ENCODE assay signal across 9 mouse cellular contexts in the genomic region with DNA sequence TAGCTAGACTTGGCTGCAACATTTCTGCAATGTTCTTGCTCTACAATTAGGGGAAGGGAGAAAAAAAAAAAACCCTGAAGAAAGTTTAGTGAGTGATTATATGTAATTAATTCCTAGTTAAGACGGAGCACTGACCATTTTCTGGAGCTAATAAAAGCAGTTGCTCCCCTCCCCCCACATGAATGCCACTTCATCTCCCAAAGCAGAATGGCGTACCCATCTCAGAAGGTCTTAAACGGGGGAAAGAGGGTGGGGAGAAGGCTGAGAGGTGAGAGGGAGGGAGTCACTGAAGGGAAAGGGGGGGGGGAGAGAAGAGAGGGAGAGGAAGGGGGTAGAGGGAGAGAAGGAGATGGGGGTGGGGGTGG. TPM values are rescaled to one million over a fixed set of nuclear protein-coding genes. Genes with fewer than 3 reads are reported as not detected.
DNase-seq lines count a peak whose midpoint lies in the region; ATAC-seq and TF ChIP-seq lines count a peak whose summit lies in the region.
"Had no signal": no experiment of that assay in that cellular context is flagged by ENCODE, and none has a peak within 500 bp of the region (broad histone marks: within the 10 kb centered on the region; RNA-seq: fewer than 3 reads in every experiment).

No protein-coding gene starts in this region.

- no peaks in the 10 kb centered on the region for H3K27me3 ChIP-seq in kidney, embryonic 16.5 days (ENCODE audit: insufficient read depth, low read length)
- H3K27me3 ChIP-seq in embryonic facial prominence, embryonic 11.5 days (ENCODE audit: control insufficient read depth, insufficient read depth, low read length): no peaks in the 10 kb centered on the region
- no peaks in the 10 kb centered on the region for H3K27me3 ChIP-seq in intestine, embryonic 16.5 days (replicated peaks; ENCODE audit: control insufficient read depth, insufficient read depth, low read length)
- H3K27me3 ChIP-seq in neural tube, embryonic 13.5 days: no peaks in the 10 kb centered on the region
- H3K27me3 ChIP-seq in thymus, adult 2 months (ENCODE audit: control insufficient read depth, insufficient read depth, low read length): no peaks in the 10 kb centered on the region

- TF ChIP-seq CTCF in thymus, adult 2 months (IDR thresholded peaks at IDR 0.05; ENCODE audit: borderline replicate concordance, control insufficient read depth, extremely low read depth, insufficient read depth, low read length, poor library complexity): no peak

- H3K9me3 ChIP-seq in kidney, embryonic 16.5 days (ENCODE audit: low read length): no peaks in the 10 kb centered on the region
- H3K9me3 ChIP-seq in embryonic facial prominence, embryonic 11.5 days (replicated peaks; ENCODE audit: control insufficient read depth, low read length): no peaks in the 10 kb centered on the region
- no peaks in the 10 kb centered on the region for H3K9me3 ChIP-seq in intestine, embryonic 16.5 days (ENCODE audit: control insufficient read depth, low read length)
- no peaks in the 10 kb centered on the region for H3K9me3 ChIP-seq in neural tube, embryonic 13.5 days

- peak overlapping the region; percentile 80 for H3K4me2 ChIP-seq in kidney, embryonic 16.5 days (replicated peaks; ENCODE audit: low read depth, low read length)
- peak overlapping the region; percentile 2 for H3K4me2 ChIP-seq in embryonic facial prominence, embryonic 11.5 days (ENCODE audit: low read depth, low read length)
- peak overlapping the region; percentile 78 for H3K4me2 ChIP-seq in intestine, embryonic 16.5 days (ENCODE audit: low read depth, low read length)
- H3K4me2 ChIP-seq in neural tube, embryonic 13.5 days: peak overlapping the region; percentile 65

- TF ChIP-seq POLR2A in thymus, adult 2 months (IDR thresholded peaks at IDR 0.05; ENCODE audit: control insufficient read depth, extremely low read depth, insufficient read depth, low read length, poor library complexity): no peak

- H3K4me3 ChIP-seq in kidney, embryonic 16.5 days (ENCODE audit: low read length): peak overlapping the region; percentile 39; the same call in 1 of the 2 replicates
- no peak overlapping the region for H3K4me3 ChIP-seq in embryonic facial prominence, embryonic 11.5 days (ENCODE audit: low read depth, low read length)
- H3K4me3 ChIP-seq in intestine, embryonic 16.5 days (ENCODE audit: low read length): peak overlapping the region; percentile 40
- peak overlapping the region; percentile 37 for H3K4me3 ChIP-seq in neural tube, embryonic 13.5 days
- no peak overlapping the region for H3K4me3 ChIP-seq in thymus, adult 2 months (ENCODE audit: control insufficient read depth, insufficient read depth, low read length)

- peaks cover 96% of the 10 kb centered on the region for H3K4me1 ChIP-seq in kidney, embryonic 16.5 days (ENCODE audit: insufficient read depth, low read length)
- H3K4me1 ChIP-seq in embryonic facial prominence, embryonic 11.5 days (ENCODE audit: control insufficient read depth, insufficient read depth, low read length): peaks cover 56% of the 10 kb centered on the region
- H3K4me1 ChIP-seq in intestine, embryonic 16.5 days (ENCODE audit: control insufficient read depth, insufficient read depth, low read length): peaks cover 81% of the 10 kb centered on the region
- peaks cover 96% of the 10 kb centered on the region for H3K4me1 ChIP-seq in neural tube, embryonic 13.5 days (replicated peaks)
- peaks cover 60% of the 10 kb centered on the region for H3K4me1 ChIP-seq in thymus, adult 2 months (replicated peaks; ENCODE audit: control insufficient read depth, insufficient read depth, low read length)

- WGBS in kidney, embryonic 16.5 days: 5% methylated on average over 3 of the region's 3 CpGs
- 6% methylated on average over 3 of the region's 3 CpGs for WGBS in embryonic facial prominence, embryonic 11.5 days
- WGBS in intestine, embryonic 16.5 days: 11% methylated on average over 3 of the region's 3 CpGs
- WGBS in neural tube, embryonic 13.5 days: 14% methylated on average over 2 of the region's 3 CpGs
- WGBS in thymus, adult 2 months: 79% methylated on average over 3 of the region's 3 CpGs

- no peak for DNase-seq in kidney, postnatal 4 days
- peak; percentile 66 for DNase-seq in embryonic facial prominence, embryonic 11.5 days (ENCODE audit: low spot score)
- DNase-seq in left cerebral cortex, postnatal 36 days (ENCODE audit: low spot score in 2 of 2): no peak
- no peak for DNase-seq in thymus, adult 2 months
- DNase-seq in adrenal gland, postnatal 10 days: no peak
- DNase-seq: right cerebral cortex, postnatal 14 days had no signal

- H3K27ac ChIP-seq in kidney, embryonic 16.5 days (ENCODE audit: low read length): peak overlapping the region; percentile 100
- H3K27ac ChIP-seq in embryonic facial prominence, embryonic 11.5 days (replicated peaks; ENCODE audit: low read depth, low read length): peak overlapping the region; percentile 78
- peak overlapping the region; percentile 100 for H3K27ac ChIP-seq in intestine, embryonic 16.5 days (ENCODE audit: low read length)
- peak overlapping the region; percentile 100 for H3K27ac ChIP-seq in neural tube, embryonic 13.5 days (replicated peaks)
- H3K27ac ChIP-seq in thymus, adult 2 months (ENCODE audit: control insufficient read depth, insufficient read depth, low read length): no peak overlapping the region

- intact Hi-C loops in left cerebral cortex, postnatal 36 days (cut with DNase I): no loop called here

- H3K36me3 ChIP-seq in kidney, embryonic 16.5 days (ENCODE audit: insufficient read depth, low read length): no peaks in the 10 kb centered on the region
- H3K36me3 ChIP-seq in embryonic facial prominence, embryonic 11.5 days (replicated peaks; ENCODE audit: control insufficient read depth, insufficient read depth, low read depth, low read length): no peaks in the 10 kb centered on the region
- no peaks in the 10 kb centered on the region; the same call in 1 of the 2 replicates for H3K36me3 ChIP-seq in intestine, embryonic 16.5 days (ENCODE audit: control insufficient read depth, insufficient read depth, low read length)
- no peaks in the 10 kb centered on the region for H3K36me3 ChIP-seq in neural tube, embryonic 13.5 days
- H3K36me3 ChIP-seq in thymus, adult 2 months (ENCODE audit: control insufficient read depth, insufficient read depth, low read length): peaks cover 8% of the 10 kb centered on the region; the same call in 1 of the 2 replicates

- no peak for ATAC-seq in kidney, embryonic 16.5 days (ENCODE audit: low FRiP score, low TSS enrichment)
- no peak for ATAC-seq in embryonic facial prominence, embryonic 11.5 days (replicated peaks; ENCODE audit: insufficient number of reproducible peaks, low FRiP score, low TSS enrichment, low read depth)
- ATAC-seq in intestine, embryonic 16.5 days: no peak
- no peak for ATAC-seq in neural tube, embryonic 13.5 days (ENCODE audit: low read depth)

- no peak overlapping the region; the same call in 1 of the 2 replicates for H3K9ac ChIP-seq in kidney, embryonic 16.5 days (replicated peaks; ENCODE audit: low read length)
- no peak overlapping the region; the same call in 1 of the 2 replicates for H3K9ac ChIP-seq in embryonic facial prominence, embryonic 11.5 days (replicated peaks; ENCODE audit: low read length)
- H3K9ac ChIP-seq in intestine, embryonic 16.5 days (ENCODE audit: low read depth, low read length): peak overlapping the region; percentile 81; the same call in 1 of the 2 replicates
- H3K9ac ChIP-seq in neural tube, embryonic 13.5 days: peak overlapping the region; percentile 80

RNA-seq across cellular contexts. Expression of a gene that starts 17.6 kb away (rescaled TPM):
- 58.2 and 69.4 TPM in 2 replicates for polyA plus RNA-seq in kidney, embryonic 16.5 days (2015; fragmentation: Nextera tagmentation; extraction: Ambion mirVana)
- 36.1 and 36.8 TPM in 2 replicates for polyA plus RNA-seq in embryonic facial prominence, embryonic 11.5 days (2014; fragmentation: Nextera tagmentation; extraction: Ambion mirVana)
- 57.3 and 61.6 TPM in 2 replicates for polyA plus RNA-seq in intestine, embryonic 16.5 days (2015; fragmentation: Nextera tagmentation; extraction: Ambion mirVana)
- 69.0 and 73.2 TPM in 2 replicates for polyA plus RNA-seq in neural tube, embryonic 13.5 days (2015; fragmentation: Nextera tagmentation; extraction: Ambion mirVana)
- 100 to 1,000 TPM; 119 to 184 TPM for total RNA-seq in left cerebral cortex, postnatal 36 days (2021)
- polyA plus RNA-seq in thymus, adult 2 months (2012; rRNA removed): 30.3 and 30.9 TPM in 2 replicates
- 10 to 100 TPM; 39.8 to 57.2 TPM for total RNA-seq in adrenal gland, postnatal 10 days (2021)

Comparison
In these comparisons a context has a peak if more than half of its experiments do, and no peak if none do; other contexts are left out.
1. H3K4me2 ChIP-seq: peak in every context shown above with its lines; median percentile 80 in kidney, embryonic 16.5 days; 78 in intestine, embryonic 16.5 days; 65 in neural tube, embryonic 13.5 days; 2 in embryonic facial prominence, embryonic 11.5 days.
2. H3K4me3 ChIP-seq: peak in kidney, embryonic 16.5 days (single experiment), intestine, embryonic 16.5 days (single experiment) and neural tube, embryonic 13.5 days (single experiment); none in embryonic facial prominence, embryonic 11.5 days (single experiment) and thymus, adult 2 months (single experiment).
3. H3K9ac ChIP-seq: peak in intestine, embryonic 16.5 days (single experiment) and neural tube, embryonic 13.5 days (single experiment); none in kidney, embryonic 16.5 days (single experiment) and embryonic facial prominence, embryonic 11.5 days (single experiment).